Mouse (Mus musculus): ENCODE measurements around the gene Lrp5. TPM values are rescaled to one million over a fixed set of nuclear protein-coding genes. Genes with fewer than 3 reads are reported as not detected.
"Not testable (repeated sequence)": the region's sequence is repeated elsewhere in the genome, so short reads cannot be mapped to it uniquely, and the experiment has no call there.

Lrp5 gene
- total RNA-seq, 2 experiments from 2014 or later, result 9.5 to 10.5 TPM

DNA sequence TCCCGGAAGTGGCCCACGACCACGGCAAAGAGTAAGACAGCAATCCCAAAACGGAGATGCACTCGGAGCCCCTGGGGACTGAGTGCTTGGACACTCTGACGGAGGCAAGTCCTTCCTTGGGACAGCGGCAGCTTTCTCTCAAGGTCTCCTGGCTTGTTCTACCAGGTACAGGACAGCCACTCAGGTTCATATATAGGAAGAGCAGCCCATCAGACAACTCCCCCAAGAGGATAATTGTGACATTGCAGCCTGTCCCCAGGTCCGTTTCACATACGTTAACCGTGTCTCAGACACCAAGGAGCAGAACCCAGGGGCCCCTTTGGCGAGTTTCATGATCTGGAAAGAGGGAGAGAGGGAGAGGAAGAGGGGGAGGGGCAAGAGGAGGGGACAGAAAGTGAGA is 18.4 kb downstream of the Lrp5 start:
- intact Hi-C loops (cut with DNase I), result no loop called here
- no peak for DNase-seq (ENCODE audit: low spot score in 2 of 2)

GRCm38 (mm10) chr19:3667155-3667895 is 19.0 kb downstream of the Lrp5 start:
- no peak for DNase-seq (ENCODE audit: low spot score in 2 of 2)
- intact Hi-C loops (cut with DNase I), result no loop called here

DNA sequence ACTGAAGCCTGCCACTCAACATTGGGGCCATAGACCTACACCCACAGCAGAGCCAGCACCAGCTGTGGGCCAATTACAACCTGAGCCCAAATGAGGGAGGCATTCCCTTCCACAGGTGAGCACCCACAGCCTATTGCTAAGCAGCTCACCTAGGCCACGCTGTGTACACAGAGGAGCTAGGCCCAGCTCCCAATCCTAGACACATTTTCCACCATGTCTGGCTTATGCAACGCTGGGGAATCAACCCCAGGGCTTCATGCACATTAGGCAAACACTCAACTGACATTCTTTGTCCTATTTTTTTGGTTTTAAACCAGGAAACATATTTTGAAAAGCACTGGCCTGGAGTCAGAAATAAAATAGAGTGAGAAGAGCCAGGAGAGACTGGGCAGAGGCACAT is 19.7 kb downstream of the Lrp5 start:
- DNase-seq (ENCODE audit: low spot score in 2 of 2), result no peak
- intact Hi-C loops (cut with DNase I), result no loop called here

GRCm38 (mm10) chr19:3665510-3665909 is 20.9 kb downstream of the Lrp5 start:
- intact Hi-C loops (cut with DNase I), result no loop called here
- DNase-seq (ENCODE audit: low spot score in 2 of 2), result no peak

DNA sequence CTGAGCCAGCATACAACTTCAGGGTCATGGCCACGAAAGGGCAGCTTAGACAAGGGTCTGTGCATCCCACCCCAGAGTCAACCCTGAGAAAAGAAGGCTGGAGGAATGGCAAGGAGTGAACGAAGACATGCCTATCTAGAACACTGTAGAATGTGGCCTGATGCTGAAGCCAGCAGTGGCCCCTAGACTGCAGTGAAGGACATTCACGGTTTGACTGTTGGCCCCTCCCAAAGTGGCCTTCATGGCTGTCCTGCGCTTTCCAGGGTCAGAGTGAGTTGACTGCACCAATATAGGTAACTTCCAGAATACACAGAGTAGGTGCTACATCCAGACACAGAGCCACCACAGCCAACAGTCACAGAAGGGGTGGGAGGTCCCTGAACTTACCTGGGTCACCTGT is 28.4 kb downstream of the Lrp5 start:
- intact Hi-C loops (cut with DNase I), result no loop called here
- DNase-seq (ENCODE audit: low spot score in 2 of 2), result no peak

DNA sequence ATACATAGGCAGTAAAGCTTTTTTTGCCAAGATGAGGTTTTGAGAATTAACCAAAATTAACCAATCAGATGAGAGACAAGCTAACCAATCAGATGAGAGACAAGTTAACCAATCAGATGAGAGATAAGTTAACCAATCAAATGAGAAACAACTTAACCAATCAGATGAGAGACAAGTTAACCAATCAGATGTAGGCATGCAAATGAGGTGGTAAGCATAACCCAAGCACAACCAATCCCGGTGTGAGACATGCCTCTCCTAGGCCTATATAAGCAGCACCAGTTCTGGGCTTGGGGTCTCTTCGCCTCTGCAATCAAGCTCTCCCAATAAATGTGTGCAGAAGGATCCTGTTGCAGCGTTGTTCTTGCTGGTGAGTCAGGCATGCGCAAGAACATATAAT is 29.3 kb downstream of the Lrp5 start:
- DNase-seq (ENCODE audit: low spot score in 2 of 2); intact Hi-C loops (cut with DNase I): not testable (repeated sequence)

DNA sequence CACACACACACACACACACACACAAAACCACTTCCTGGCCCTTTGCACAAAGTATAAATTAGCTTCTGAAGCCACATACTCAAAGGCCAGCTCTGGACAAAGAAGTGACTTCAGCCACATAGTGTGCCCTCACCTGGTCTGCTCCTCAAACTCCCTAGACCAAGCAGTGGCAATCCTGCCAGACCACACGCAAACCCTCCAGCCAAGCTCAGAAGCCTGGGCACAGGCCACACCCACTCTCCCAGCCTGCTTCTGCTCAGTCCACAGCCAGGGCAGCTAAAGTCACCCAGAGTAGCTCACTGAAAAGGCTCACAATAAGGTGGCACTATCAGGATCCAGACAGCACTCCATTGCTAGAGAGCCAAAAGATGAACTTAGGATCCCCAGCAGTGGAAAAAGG is 30.2 kb downstream of the Lrp5 start:
- intact Hi-C loops (cut with DNase I), result no loop called here
- no peak for DNase-seq (ENCODE audit: low spot score in 2 of 2)

DNA sequence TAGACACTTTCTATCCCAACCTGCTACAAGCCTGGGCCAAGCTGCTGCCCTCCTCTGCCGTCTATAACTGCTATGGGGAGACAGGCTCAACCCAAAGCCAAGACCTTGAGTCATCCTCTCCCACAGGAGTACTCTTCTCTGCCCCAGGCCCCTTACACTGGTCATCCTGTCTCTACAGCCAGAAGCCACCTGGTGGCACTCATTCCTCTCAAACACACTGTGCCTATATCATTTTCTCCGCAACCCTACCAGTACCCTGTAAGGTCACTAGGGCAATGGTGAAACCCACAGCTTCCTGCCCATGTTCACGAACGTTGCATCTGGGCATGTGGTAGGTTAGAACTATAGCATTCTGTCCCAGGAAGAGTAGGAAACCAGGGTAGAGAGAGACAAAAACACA is 31.4 kb downstream of the Lrp5 start:
- no peak for DNase-seq (ENCODE audit: low spot score in 2 of 2)
- intact Hi-C loops (cut with DNase I), result no loop called here

- no peak for DNase-seq (ENCODE audit: low spot score in 2 of 2)
- intact Hi-C loops (cut with DNase I), result no loop called here
Measured at GRCm38 (mm10) chr19:3654058-3654457, 32.3 kb downstream of the Lrp5 start.

DNA sequence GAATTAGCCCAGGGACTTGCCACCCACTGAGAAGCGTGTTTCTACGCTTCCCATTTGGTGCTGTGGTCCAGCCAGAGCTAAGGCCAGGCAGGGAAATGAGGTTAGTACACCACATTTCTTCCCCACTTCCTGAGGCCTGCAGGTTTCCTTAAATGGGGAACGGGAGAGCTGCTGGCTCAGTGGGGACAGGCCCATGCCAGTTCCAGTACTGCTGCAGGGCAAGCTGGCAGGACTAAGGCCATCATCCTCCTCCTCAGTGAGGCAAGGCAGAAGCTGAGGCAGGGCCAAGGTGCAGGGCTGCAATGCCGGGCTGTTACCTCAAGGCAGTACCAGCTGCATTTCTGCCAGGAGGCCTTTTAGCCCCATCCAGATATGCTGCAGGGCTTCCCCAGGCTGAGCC is 32.9 kb downstream of the Lrp5 start:
- intact Hi-C loops (cut with DNase I), result no loop called here

GRCm38 (mm10) chr19:3651989-3652388 is 34.4 kb downstream of the Lrp5 start:
- no peak for DNase-seq (ENCODE audit: low spot score in 2 of 2)
- intact Hi-C loops (cut with DNase I), result no loop called here

More for the DNA sequence above, 32.9 kb downstream of the Lrp5 start:
- DNase-seq (ENCODE audit: low spot score in 2 of 2), result no peak

- intact Hi-C loops (cut with DNase I), result no loop called here
- no peak for DNase-seq (ENCODE audit: low spot score in 2 of 2)
Measured at GRCm38 (mm10) chr19:3651220-3651619, 35.1 kb downstream of the Lrp5 start.

GRCm38 (mm10) chr19:3650448-3650847 is 35.9 kb downstream of the Lrp5 start:
- no peak for DNase-seq (ENCODE audit: low spot score in 2 of 2)

GRCm38 (mm10) chr19:3648830-3649450 is 37.4 kb downstream of the Lrp5 start:
- intact Hi-C loops (cut with DNase I), result no loop called here
- DNase-seq (ENCODE audit: low spot score in 2 of 2), result no peak

More at GRCm38 (mm10) chr19:3650448-3650847, 35.9 kb downstream of the Lrp5 start:
- intact Hi-C loops (cut with DNase I), result no loop called here

DNA sequence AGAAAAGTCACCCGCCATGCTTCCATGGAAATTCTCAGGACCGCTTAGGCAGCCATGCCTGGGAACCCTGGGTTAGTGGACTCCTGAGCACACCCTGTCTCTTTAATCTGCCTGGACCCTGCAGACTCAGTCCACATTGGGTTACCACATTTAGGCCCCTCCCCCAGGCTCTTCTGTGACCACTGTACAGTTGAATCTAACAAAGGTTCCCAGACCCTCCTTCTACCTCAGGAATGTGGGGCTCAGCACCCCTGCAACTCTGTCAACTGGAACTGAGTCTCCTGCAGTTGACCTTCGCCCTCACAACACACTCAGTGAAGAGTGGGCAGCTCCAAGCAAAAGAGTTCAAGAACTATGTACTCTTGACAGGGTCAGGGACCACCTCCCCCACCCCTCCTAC is 38.4 kb downstream of the Lrp5 start:
- intact Hi-C loops (cut with DNase I), result no loop called here
- DNase-seq (ENCODE audit: low spot score in 2 of 2), result no peak

- intact Hi-C loops (cut with DNase I), result no loop called here
- DNase-seq (ENCODE audit: low spot score in 2 of 2), result no peak
Measured at GRCm38 (mm10) chr19:3645813-3646212, 40.6 kb downstream of the Lrp5 start.

GRCm38 (mm10) chr19:3645318-3645717 is 41.0 kb downstream of the Lrp5 start:
- DNase-seq (ENCODE audit: low spot score in 2 of 2), result no peak
- intact Hi-C loops (cut with DNase I), result no loop called here

GRCm38 (mm10) chr19:3639561-3639960 is 46.8 kb downstream of the Lrp5 start:
- intact Hi-C loops (cut with DNase I), result no loop called here
- no peak for DNase-seq (ENCODE audit: low spot score in 2 of 2)

DNA sequence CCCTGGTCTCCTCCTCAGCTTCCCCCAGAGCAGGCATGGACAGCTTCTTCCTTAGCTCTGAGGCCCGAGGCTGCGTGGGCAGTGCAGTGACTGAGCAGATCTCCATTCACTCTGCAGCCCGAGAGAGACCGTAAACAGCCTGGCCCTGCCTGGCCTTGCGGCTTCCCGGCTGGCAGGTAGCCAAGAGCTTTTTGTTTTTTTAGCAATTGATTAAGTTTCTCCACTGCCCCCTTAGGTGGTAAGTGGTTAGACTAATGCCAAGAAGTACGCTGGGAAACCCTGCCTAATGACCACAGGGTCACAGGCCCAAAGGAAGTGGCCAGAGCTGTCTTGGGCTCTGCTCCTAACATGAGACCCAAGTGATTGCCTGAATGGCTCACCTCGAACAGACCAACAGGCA is 47.7 kb downstream of the Lrp5 start:
- intact Hi-C loops (cut with DNase I), result no loop called here
- peak; percentile 26 to 34 for DNase-seq (ENCODE audit: low spot score in 2 of 2)

DNA sequence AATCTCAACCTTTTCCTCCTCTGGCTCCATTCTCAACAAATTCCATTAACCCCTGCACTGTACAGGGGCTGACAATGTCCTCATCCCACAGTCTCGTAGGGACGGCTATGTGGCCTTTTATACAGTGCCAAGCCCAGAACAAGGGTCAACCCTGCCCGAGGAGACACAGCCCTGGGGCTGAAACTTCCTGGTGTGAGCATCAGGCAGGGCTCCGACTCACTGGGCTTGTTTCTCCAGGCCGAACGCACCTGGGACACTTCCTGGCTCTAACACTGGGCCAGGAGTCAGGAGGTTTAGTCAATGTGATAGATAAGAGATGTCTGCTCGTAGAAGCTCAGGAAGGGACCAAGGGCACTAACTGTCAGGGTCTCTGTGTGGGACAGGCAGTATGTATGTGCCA is 54.3 kb downstream of the Lrp5 start:
- intact Hi-C loops (cut with DNase I), result no loop called here
- no peak for DNase-seq (ENCODE audit: low spot score in 2 of 2)

DNA sequence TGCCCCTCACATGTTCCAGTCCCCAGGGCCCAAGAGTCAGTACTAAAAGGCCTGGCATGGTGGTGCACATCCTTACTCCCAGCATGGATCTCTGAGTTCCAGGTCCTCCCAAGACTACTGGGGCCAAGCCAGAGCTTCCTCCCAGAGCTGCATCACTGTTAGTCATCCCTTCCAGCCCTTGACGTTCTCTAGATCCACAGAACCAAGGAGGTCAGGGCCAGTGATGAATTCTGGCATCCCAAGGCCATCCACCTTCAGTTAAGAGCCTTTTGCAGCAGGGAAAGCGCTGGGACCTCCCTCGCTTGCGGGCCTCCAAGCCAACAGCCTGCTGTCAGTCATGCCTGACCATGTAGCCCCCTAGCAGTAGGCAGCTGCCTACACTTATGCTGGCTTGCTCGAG is 54.9 kb downstream of the Lrp5 start:
- intact Hi-C loops (cut with DNase I), result no loop called here
- DNase-seq (ENCODE audit: low spot score in 2 of 2), result no peak

All from left cerebral cortex, postnatal 14 days (tissue).